Mouse (Mus musculus) midbrain, embryonic 13.5 days (tissue): ENCODE measurements at regions not wholly inside any gene's neighbourhood (a gene's known extent, or its start where the extent isn't known, plus 50 kb on each side); places are given as distances from the start of the nearest gene placed in this dataset.

Source experiments
- ATAC-seq: fragments of 200-750 bp; cut with Nextera tagmentation; 2 replicates; pipeline ENCODE4 v1.8.0; 2017; ENCODE audit warnings: mild to moderate bottlenecking, moderate TSS enrichment, moderate library complexity
- H3K27ac ChIP-seq: fragments of 300-500 bp; sonication (generic); 2 replicates; pipeline ENCODE4 v1.5.1; 2015; ENCODE audit warnings: inconsistent platforms, mild to moderate bottlenecking, moderate library complexity
- H3K27me3 ChIP-seq: fragments of 300-500 bp; sonication (generic); 2 replicates; pipeline ENCODE4 v1.6.1; 2015; ENCODE audit warnings: mild to moderate bottlenecking, inconsistent platforms
- H3K36me3 ChIP-seq: fragments of 300-500 bp; sonication (generic); 2 replicates; pipeline ENCODE4 v1.6.1; 2015; ENCODE audit warnings: mild to moderate bottlenecking, inconsistent platforms
- H3K4me1 ChIP-seq: fragments of 300-500 bp; sonication (generic); replicated peaks from 2 replicates; pipeline ENCODE4 v1.6.1; 2015; ENCODE audit warnings: inconsistent platforms
- H3K4me2 ChIP-seq: fragments of 300-500 bp; sonication (generic); replicated peaks from 2 replicates; pipeline ENCODE4 v1.6.1; 2015; ENCODE audit warnings: moderate library complexity, mild to moderate bottlenecking, inconsistent platforms
- H3K4me3 ChIP-seq: fragments of 300-500 bp; sonication (generic); replicated peaks from 2 replicates; pipeline ENCODE4 v1.5.1; 2015; ENCODE audit warnings: mild to moderate bottlenecking, inconsistent platforms
- H3K9ac ChIP-seq: fragments of 300-500 bp; sonication (generic); replicated peaks from 2 replicates; pipeline ENCODE4 v1.6.1; 2015; ENCODE audit warnings: mild to moderate bottlenecking, inconsistent platforms
- H3K9me3 ChIP-seq: fragments of 300-500 bp; sonication (generic); 2 replicates; pipeline ENCODE4 v1.6.1; 2016; ENCODE audit warnings: mild to moderate bottlenecking, inconsistent platforms
- WGBS: fragments of 180-500 bp; shearing (Covaris S2); methylation state at CpG from one replicate; pipeline ENCODE4 v1.1.7; 2015; 5-methylcytosine and 5-hydroxymethylcytosine counted together

DNA sequence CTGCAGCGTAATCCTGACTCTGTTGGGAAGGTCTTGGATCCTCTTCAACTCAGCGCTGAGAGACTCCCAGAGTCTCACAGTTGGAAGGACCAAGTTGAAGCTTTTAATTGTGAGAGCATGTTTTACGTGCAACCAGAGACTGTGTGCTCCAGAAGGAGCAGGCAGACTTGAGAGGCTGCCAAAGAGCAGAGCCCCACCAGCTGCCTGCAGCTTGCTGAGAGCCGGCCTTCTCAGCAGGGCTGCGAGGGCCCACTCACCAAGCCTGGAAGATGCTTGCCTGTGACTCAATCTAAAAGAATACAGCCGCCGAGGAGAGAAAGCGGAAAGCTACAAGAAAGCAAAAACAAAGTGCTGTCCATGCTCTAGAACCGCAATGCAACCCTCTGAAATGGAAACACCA, 57.0 kb upstream of the Lama4 start:
- 67% methylated on average over 9 of the region's 9 CpGs for WGBS
- Histone ChIP-seq H3K9ac (no peak overlapping the region), H3K27ac (no peak overlapping the region), H3K27me3 (no peaks in the 10 kb centered on the region), H3K4me2 (no peak overlapping the region), H3K9me3 (no peaks in the 10 kb centered on the region), H3K4me1 (no peaks in the 10 kb centered on the region), H3K4me3 (no peak overlapping the region), H3K36me3 (no peaks in the 10 kb centered on the region)
- ATAC-seq: peak; percentile 43; the same call in 1 of the 2 replicates

DNA sequence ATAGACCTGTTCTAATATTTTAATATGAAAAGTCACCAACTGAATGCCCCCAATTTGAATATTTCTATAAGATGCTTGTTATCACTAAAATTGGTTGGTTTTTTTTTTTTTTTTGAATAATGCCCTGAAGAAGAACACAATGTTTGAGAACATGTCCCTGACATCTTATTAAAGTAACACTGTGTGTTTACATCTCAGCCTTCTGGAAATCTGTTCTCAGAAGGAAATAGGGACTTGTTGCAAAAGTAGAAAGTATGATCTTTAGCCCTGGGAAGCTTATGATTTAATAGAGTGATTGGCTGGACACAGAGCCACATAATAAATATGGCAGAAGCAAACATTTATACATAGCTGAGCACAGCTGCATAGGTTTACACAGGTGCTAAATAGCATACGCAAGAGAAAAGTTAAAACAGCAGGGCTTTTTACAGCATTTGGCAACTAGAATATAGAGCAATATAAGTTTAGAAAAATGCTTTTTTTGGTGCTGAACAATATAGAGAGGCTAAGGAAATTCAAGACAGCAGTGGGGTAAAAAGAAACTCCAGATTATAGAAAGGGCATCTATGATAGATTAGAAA, 56.1 kb upstream of the Lama4 start:
- H3K27ac ChIP-seq: no peak overlapping the region
- H3K27me3 ChIP-seq: no peaks in the 10 kb centered on the region
- 91% methylated on average over 1 of the region's 1 CpGs for WGBS
- no peaks in the 10 kb centered on the region for H3K4me1 ChIP-seq
- no peak overlapping the region for H3K4me2 ChIP-seq
- no peak overlapping the region for H3K9ac ChIP-seq
- no peak for ATAC-seq
- no peaks in the 10 kb centered on the region for H3K9me3 ChIP-seq
- H3K36me3 ChIP-seq: no peaks in the 10 kb centered on the region
- no peak overlapping the region for H3K4me3 ChIP-seq

DNA sequence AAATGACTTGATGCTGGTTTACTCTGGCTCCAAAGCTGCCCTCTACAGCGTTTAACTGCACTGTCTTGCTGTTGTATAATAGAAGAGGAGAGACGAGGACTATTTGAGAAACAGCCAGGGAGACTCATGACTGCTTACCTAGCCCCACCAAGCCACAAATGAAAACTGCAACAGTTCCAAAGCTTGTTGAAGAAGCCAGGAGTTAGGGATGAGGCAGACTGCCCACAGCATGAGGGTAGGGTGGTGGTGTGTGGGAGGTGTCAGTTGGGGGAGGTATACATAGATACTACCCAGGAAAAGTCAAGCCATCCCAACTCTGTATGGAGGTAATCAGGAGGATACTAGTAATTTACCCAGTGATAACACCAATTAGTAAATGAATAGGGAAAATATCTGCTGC, 55.5 kb upstream of the Lama4 start:
- Histone ChIP-seq H3K9ac (no peak overlapping the region), H3K4me3 (no peak overlapping the region), H3K36me3 (no peaks in the 10 kb centered on the region), H3K4me1 (no peaks in the 10 kb centered on the region), H3K9me3 (no peaks in the 10 kb centered on the region), H3K4me2 (no peak overlapping the region), H3K27ac (no peak overlapping the region), H3K27me3 (no peaks in the 10 kb centered on the region)
- ATAC-seq: no peak
- WGBS: 88% methylated on average over 2 of the region's 2 CpGs

DNA sequence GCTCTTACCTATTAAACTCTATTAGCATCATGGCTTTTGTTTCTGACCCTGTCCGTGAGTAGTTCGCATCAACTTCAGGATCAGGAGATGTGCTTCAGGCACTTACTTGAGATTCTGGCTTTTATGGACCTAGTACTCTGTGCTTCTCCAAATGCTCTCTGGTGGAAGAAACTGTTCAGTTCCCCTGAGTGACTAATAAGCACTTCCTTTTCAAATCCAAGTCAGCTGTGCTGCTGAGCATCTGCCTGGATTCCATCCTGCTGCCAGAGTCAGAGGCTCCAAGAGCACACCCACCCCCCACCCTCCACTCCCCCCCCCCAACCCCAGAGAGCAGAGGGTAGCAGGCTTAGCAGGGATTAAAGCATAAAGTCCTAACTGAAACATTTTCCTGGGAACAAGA, 52.3 kb upstream of the Lama4 start:
- WGBS: 84% methylated on average over 2 of the region's 2 CpGs
- no peaks in the 10 kb centered on the region for H3K27me3 ChIP-seq

More for the DNA sequence above, 52.3 kb upstream of the Lama4 start:
- no peak overlapping the region for H3K27ac ChIP-seq
- H3K4me1 ChIP-seq: no peaks in the 10 kb centered on the region
- H3K9me3 ChIP-seq: no peaks in the 10 kb centered on the region
- no peaks in the 10 kb centered on the region for H3K36me3 ChIP-seq
- H3K4me2 ChIP-seq: no peak overlapping the region
- no peak for ATAC-seq
- no peak overlapping the region for H3K4me3 ChIP-seq
- H3K9ac ChIP-seq: no peak overlapping the region
